Mouse (Mus musculus): Measurements from ENCODE around the gene Rpp25. TPM values are rescaled to one million over a fixed set of nuclear protein-coding genes. Genes with fewer than 3 reads are reported as not detected.

The Rpp25 gene
- polyA plus RNA-seq, 1 experiment = 11.1 TPM

DNA sequence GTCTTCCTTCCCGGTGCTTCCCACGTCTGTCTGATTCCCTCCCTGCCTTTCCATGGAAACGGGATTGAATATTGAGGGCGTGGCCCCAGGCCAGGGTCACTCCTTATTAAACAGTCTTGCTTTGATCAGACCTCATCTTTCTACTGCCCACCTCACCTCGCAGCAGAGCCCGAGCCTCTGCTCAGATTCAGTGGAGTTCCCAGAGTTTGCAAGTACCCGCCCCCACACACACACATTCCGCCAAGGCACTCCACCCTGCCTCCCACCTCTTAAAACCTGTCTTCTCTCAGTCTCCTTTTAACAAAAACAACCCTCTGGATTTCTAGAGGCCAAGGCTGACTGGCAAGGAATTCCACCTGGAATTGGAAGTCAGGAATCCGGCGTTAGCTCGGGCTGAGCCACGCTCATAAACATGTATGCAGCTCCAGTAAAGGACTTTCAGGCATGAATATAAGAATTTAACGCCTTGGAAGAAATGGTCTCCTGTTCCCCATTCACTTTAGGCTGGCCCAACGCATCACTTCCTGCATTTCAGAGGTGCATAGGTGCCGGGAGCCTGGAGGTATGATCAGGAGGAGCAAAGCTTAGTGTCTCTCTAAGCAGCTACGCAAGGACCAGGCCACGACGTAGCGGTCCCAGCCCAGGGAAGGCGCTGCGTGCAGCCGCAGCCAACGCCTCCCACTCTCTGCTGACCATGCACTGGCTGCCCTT, 760 bp upstream of the Rpp25 start:
- Histone ChIP-seq H3K27me3 (ENCODE audit: control insufficient read depth, insufficient read depth, low read length) (no peaks in the 10 kb centered on the region; the same call in 1 of the 2 replicates), H3K27ac (ENCODE audit: insufficient read depth, low read length) (no peak overlapping the region), H3K4me3 (replicated peaks; ENCODE audit: insufficient read depth, low read depth, low read length) (no peak overlapping the region), H3K4me1 (ENCODE audit: control insufficient read depth, insufficient read depth, low read length) (peaks cover 3% of the 10 kb centered on the region; the same call in 1 of the 2 replicates)
- no peak for TF ChIP-seq POLR2A (IDR thresholded peaks at IDR 0.05; ENCODE audit: borderline replicate concordance, insufficient read depth, low read length)
- no peak for TF ChIP-seq CTCF (IDR thresholded peaks at IDR 0.05; ENCODE audit: borderline replicate concordance, insufficient read depth, low read depth, low read length)
- 39% methylated on average over 23 of the region's 23 CpGs for WGBS
- DNase-seq = no peak

DNA sequence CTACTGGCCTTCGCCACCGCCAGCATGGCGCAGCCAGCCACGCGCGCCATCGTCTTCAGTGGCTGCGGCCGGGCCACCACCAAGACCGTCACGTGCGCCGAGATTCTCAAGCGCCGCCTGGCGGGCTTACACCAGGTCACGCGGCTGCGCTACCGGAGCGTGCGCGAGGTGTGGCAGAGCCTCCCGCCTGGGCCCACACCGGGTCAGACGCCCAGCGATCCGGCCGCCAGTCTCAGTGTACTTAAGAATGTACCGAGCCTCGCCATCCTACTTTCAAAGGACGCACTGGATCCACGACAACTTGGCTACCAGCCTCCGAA, 515 bp downstream of the Rpp25 start:
- peaks cover 3% of the 10 kb centered on the region; the same call in 1 of the 2 replicates for H3K4me1 ChIP-seq (ENCODE audit: control insufficient read depth, insufficient read depth, low read length)
- DNase-seq = peak; percentile 52 to 53
- no peaks in the 10 kb centered on the region; the same call in 1 of the 2 replicates for H3K27me3 ChIP-seq (ENCODE audit: control insufficient read depth, insufficient read depth, low read length)
- TF ChIP-seq CTCF (IDR thresholded peaks at IDR 0.05; ENCODE audit: borderline replicate concordance, insufficient read depth, low read depth, low read length) = 0 out of 2 replicates have a peak, but pooled peaks have one; percentile 18
- no peak for TF ChIP-seq POLR2A (IDR thresholded peaks at IDR 0.05; ENCODE audit: borderline replicate concordance, insufficient read depth, low read length)
- WGBS = 1% methylated on average over 34 of the region's 34 CpGs
- peak overlapping the region; percentile 27 for H3K4me3 ChIP-seq (replicated peaks; ENCODE audit: insufficient read depth, low read depth, low read length)
- no peak overlapping the region for H3K27ac ChIP-seq (ENCODE audit: insufficient read depth, low read length)

- H3K27ac ChIP-seq (ENCODE audit: insufficient read depth, low read length) = no peak overlapping the region
- no peak for DNase-seq
Measured at GRCm38 (mm10) chr9:57504891-57505290, 1.1 kb downstream of the Rpp25 start.

GRCm38 (mm10) chr9:57505700-57506099, 1.9 kb downstream of the Rpp25 start:
- no peak for TF ChIP-seq CTCF (IDR thresholded peaks at IDR 0.05; ENCODE audit: borderline replicate concordance, insufficient read depth, low read depth, low read length)
- TF ChIP-seq POLR2A (IDR thresholded peaks at IDR 0.05; ENCODE audit: borderline replicate concordance, insufficient read depth, low read length) = no peak
- peaks cover 3% of the 10 kb centered on the region; the same call in 1 of the 2 replicates for H3K4me1 ChIP-seq (ENCODE audit: control insufficient read depth, insufficient read depth, low read length)
- WGBS = 19% methylated on average over 8 of the region's 8 CpGs
- H3K4me3 ChIP-seq (replicated peaks; ENCODE audit: insufficient read depth, low read depth, low read length) = no peak overlapping the region
- no peaks in the 10 kb centered on the region; the same call in 1 of the 2 replicates for H3K27me3 ChIP-seq (ENCODE audit: control insufficient read depth, insufficient read depth, low read length)
- DNase-seq = no peak
- no peak overlapping the region for H3K27ac ChIP-seq (ENCODE audit: insufficient read depth, low read length)

More at GRCm38 (mm10) chr9:57504891-57505290, 1.1 kb downstream of the Rpp25 start:
- Histone ChIP-seq H3K27me3 (ENCODE audit: control insufficient read depth, insufficient read depth, low read length) (no peaks in the 10 kb centered on the region; the same call in 1 of the 2 replicates), H3K4me3 (replicated peaks; ENCODE audit: insufficient read depth, low read depth, low read length) (no peak overlapping the region), H3K4me1 (ENCODE audit: control insufficient read depth, insufficient read depth, low read length) (peaks cover 3% of the 10 kb centered on the region; the same call in 1 of the 2 replicates)
- no peak for TF ChIP-seq POLR2A (IDR thresholded peaks at IDR 0.05; ENCODE audit: borderline replicate concordance, insufficient read depth, low read length)
- no peak for TF ChIP-seq CTCF (IDR thresholded peaks at IDR 0.05; ENCODE audit: borderline replicate concordance, insufficient read depth, low read depth, low read length)
- WGBS = 59% methylated on average over 10 of the region's 10 CpGs

DNA sequence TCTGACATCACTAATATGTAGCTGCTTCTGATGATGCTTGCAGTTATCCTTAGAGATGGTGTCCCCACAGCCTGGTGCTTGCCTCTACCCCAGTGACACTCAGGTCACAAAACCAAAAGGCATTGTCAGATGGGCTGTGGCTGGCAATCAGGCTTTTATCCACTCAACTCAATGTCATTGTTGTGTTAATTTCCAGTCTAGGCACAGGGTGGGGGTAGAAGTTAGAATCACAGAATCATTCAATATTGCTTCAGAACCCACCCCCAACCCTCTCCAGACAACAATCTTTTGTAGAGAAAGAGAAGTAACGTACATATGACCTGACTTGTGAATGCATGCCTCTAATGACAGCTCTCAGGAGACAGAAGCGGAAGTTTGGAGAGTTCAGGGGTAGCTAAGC, 6.8 kb downstream of the Rpp25 start:
- DNase-seq = no peak
- 76% methylated on average over 2 of the region's 2 CpGs for WGBS
- Histone ChIP-seq H3K27ac (ENCODE audit: insufficient read depth, low read length) (no peak overlapping the region), H3K4me1 (ENCODE audit: control insufficient read depth, insufficient read depth, low read length) (no peaks in the 10 kb centered on the region), H3K27me3 (ENCODE audit: control insufficient read depth, insufficient read depth, low read length) (no peaks in the 10 kb centered on the region), H3K4me3 (replicated peaks; ENCODE audit: insufficient read depth, low read depth, low read length) (no peak overlapping the region)
- no peak for TF ChIP-seq POLR2A (IDR thresholded peaks at IDR 0.05; ENCODE audit: borderline replicate concordance, insufficient read depth, low read length)
- no peak for TF ChIP-seq CTCF (IDR thresholded peaks at IDR 0.05; ENCODE audit: borderline replicate concordance, insufficient read depth, low read depth, low read length)

GRCm38 (mm10) chr9:57517113-57517512, 13.3 kb downstream of the Rpp25 start:
- no peaks in the 10 kb centered on the region for H3K27me3 ChIP-seq (ENCODE audit: control insufficient read depth, insufficient read depth, low read length)
- WGBS = 7% methylated on average over 3 of the region's 3 CpGs
- peak; percentile 51 to 69 for DNase-seq
- TF ChIP-seq POLR2A (IDR thresholded peaks at IDR 0.05; ENCODE audit: borderline replicate concordance, insufficient read depth, low read length) = no peak
- peak; percentile 59; the same call in 1 of the 2 replicates for TF ChIP-seq CTCF (IDR thresholded peaks at IDR 0.05; ENCODE audit: borderline replicate concordance, insufficient read depth, low read depth, low read length)
- H3K4me3 ChIP-seq (replicated peaks; ENCODE audit: insufficient read depth, low read depth, low read length) = no peak overlapping the region
- H3K4me1 ChIP-seq (ENCODE audit: control insufficient read depth, insufficient read depth, low read length) = no peaks in the 10 kb centered on the region
- no peak overlapping the region for H3K27ac ChIP-seq (ENCODE audit: insufficient read depth, low read length)

- WGBS = 22% methylated on average over 16 of the region's 16 CpGs
- no peak for TF ChIP-seq POLR2A (IDR thresholded peaks at IDR 0.05; ENCODE audit: borderline replicate concordance, insufficient read depth, low read length)
- 0 out of 2 replicates have a peak, but pooled peaks have one; percentile 16 for TF ChIP-seq CTCF (IDR thresholded peaks at IDR 0.05; ENCODE audit: borderline replicate concordance, insufficient read depth, low read depth, low read length)
- Histone ChIP-seq H3K4me3 (replicated peaks; ENCODE audit: insufficient read depth, low read depth, low read length) (peak overlapping the region; percentile 58), H3K4me1 (ENCODE audit: control insufficient read depth, insufficient read depth, low read length) (peaks cover 16% of the 10 kb centered on the region), H3K27me3 (ENCODE audit: control insufficient read depth, insufficient read depth, low read length) (no peaks in the 10 kb centered on the region), H3K27ac (ENCODE audit: insufficient read depth, low read length) (peak overlapping the region; percentile 91)
- no peak for DNase-seq
Measured at GRCm38 (mm10) chr9:57520375-57521055, 16.7 kb downstream of the Rpp25 start.

Measured in cerebellum, adult 2 months (tissue).